Mouse (Mus musculus): Measurements from ENCODE around the gene Ccdc105.

The Ccdc105 gene

DNA sequence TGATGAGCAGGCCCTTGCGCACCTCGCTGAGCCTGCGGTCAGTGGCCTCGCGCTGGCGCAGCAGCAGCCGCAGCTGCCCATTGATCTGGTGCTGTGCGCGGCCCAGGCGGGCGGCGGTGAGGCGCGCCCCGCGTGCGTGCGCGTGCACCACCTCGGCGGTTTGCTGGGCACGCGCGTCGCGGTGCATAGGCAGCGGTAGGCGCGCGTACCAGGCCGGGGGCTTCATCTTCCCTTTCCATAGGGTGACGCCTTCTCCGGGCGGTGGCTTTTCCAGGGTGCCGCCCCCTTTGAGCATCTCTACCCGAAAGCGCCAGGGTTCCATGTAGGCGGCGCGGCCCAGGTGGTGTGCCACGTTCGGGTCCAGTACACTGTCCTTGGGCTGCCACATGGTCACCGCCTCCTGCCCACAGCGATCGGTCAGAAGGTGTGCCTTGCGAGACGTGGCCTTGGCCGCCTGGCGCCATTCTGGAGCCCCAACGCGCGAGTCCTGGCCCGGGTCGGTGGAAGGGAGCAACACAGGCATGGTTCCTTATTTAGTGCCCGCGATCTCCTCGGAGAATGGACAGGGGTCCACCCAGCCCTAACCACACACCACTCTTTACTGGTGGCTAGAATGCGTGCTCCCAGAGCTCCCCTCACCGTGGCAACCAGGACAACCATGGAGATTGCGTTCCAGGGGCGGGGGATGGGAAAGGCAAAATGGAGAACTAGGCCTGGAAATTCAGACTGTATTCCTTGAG lies at the start of gene Ccdc105:
TSS of gene Ccdc105 (minus strand) at position 614 of the 740 bp plus-strand sequence.
- DNase-seq (ENCODE audit: low spot score): peak; percentile 70

DNA sequence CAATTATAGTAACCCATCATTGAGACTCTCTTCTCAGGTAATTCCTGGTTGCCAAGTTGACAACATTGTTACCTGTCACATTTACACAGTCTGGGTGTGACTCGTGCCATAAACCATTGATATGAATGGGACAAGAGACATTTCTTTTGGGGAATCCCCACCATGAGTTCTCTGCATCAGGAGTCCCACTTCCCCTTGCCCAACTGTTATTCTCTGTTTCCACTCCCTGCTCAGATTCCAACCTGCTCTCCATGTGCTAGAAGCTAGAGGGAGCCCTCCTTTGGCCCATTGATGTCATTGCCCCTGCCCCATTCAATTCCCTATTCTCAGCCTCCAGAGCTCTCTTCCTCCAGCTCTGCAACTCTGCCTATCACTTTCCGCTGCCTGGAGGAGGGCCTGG lies 48.6 kb upstream of the Ccdc105 start:
- no peak for DNase-seq (ENCODE audit: low spot score)

DNA sequence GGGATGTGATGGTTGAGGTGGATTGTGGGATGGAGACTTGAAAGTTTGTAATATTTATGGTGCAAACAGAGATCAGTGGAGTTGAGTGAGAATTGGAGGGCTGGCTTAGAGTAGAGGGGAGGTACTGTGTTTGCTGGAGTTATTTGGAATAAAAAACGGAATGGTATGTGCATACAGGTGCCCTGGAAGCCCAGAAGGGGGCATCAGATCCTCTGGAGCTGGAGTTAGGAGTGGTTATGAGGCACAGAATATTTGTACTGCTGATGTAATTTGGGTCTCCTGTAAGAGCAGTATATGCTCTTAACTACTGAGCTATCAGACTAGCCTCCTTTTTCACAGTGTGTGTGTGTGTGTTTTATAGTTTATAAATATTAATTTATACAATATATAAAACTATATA lies 37.7 kb upstream of the Ccdc105 start:
- no peak for DNase-seq (ENCODE audit: low spot score)

DNA sequence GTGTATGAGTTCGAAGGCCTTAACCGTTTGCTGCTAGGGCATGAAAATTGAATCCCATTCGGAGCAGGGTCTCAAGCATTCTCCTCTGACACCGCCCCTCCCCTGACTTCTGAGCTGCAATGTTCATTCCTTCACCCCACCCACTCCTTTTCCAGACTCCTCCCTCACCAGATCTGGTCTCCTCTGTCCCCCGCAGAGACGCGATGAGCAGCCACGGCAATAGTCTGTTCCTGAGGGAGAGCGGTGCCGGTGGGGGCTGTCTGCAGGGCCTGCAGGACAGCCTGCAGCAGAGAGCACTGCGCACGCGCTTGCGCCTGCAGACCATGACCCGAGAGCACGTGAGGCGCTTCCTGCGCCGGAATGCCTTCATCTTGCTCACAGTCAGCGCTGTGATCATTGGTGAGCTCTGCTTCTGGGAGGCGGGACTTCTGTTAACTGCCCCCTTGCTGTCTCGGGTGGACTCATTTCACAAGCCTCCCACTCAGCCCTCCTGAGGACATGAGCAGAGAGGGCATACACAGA lies 34.8 kb upstream of the Ccdc105 start:
- peak; percentile 81 for DNase-seq (ENCODE audit: low spot score)

DNA sequence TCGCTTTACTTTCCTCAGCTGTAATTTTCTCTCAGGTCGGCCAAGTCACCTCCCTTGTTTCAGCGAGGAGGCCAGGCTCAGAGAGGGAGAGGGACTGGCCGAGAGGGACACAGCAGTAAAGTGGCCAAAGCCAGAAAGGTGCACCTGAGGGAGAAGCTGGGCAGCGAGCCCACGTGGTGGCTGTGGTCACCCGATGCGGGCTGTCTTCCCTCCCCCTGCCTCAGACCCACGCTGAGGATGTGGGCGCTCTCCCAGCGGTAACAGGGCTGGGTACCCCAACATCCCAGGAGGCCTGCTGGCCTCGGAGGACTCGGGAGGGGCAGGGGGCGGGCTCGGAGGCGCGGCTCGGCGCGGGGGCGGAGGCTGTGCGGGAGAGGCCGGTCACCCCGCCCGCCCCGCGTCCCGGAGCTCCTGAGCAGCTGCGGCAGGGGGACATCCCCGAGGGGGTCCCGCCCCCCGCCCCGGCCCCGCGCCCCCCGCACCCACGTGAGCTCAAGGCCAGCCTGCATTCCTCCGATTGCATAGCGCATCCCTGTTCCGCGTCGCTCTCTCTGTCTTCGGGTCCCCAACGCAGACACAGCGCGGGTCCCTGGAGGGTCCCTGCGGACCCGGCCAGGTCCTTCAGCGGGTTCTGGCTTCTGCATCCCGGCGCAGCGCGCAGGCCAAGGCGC lies 27.3 kb upstream of the Ccdc105 start, which contains the start of gene Slc1a6:
TSS of gene Slc1a6 (plus strand) at position 516 of the 671 bp plus-strand sequence.
- DNase-seq (ENCODE audit: low spot score): peak; percentile 24

DNA sequence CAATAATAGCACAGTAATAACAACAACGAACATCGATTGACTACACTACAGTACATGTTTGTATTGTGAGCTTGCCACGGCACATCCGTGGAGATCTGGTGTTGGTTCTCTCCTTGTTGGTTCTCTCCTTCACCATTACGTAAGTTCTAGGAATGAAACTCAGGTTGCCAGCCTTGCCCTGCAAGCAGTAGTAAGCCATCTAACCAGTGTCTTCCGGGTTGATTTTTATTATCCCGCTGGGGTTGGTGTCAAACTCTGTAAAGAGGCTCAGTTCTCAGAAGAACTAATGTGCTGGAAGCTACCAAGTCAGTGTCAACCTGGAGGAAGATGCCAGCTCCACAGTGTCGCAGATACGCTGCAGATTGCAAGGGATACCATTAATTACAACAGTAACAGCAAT lies 26.7 kb upstream of the Ccdc105 start:
- DNase-seq (ENCODE audit: low spot score): no peak

DNA sequence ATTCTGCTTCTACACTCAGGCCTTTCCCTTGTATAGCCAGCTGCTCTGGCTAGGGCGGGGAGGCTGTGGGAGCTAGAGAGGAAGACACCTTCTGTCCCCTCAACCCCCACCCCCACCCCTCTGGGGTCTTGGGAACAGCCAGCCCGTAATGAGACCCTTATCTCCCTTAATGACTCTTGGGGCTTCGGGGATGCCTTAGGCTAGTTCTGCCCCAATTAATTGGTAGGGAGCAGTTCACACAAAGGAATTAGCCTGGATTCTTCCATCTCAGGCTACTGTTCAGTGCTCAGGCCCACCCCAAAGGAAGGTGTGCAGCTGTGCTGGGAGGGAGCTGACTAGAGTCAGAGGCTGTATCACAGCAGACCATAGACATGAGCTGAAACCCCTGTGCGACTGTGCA lies 23.0 kb upstream of the Ccdc105 start:
- DNase-seq (ENCODE audit: low spot score): no peak

DNA sequence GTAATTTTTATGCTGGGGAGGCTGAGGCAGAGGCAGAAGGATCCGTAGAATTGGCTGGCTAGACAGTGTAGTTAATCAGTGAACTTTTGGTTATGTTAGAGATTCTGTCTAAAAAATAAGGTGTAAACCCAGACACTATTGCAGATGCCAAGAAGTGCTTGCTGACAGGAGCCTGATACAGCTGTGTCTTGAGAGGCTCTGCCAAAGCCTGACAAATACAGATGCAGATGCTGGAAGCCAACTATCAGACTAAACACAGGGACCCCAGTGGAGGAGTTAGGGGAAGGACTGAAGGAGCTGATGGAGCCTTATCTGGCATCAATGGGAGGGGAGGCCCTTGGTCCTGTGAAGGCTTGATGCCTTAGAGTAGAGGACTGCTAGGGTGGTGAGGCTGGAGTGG lies 12.7 kb upstream of the Ccdc105 start:
- DNase-seq (ENCODE audit: low spot score): no peak

DNA sequence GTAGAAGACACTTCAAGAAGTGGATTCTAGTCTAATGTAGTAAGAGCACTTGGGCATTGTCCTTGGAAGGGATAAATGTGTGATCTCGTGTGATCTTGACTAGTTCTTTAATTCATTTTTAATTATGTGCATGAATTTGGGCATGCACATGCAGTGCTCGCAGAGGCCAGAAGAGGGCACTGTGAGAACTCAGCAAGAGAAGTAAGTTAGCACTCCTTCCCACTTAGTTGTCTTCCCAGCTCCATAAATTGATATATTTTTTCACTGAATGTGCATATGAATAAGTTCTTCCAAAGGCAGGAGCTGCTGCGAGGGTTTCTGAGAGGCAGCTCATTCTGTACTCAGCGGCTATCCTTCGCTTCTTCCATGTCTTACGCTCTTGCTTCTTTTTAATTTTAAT lies 3.2 kb upstream of the Ccdc105 start:
- DNase-seq (ENCODE audit: low spot score): peak; percentile 25

DNA sequence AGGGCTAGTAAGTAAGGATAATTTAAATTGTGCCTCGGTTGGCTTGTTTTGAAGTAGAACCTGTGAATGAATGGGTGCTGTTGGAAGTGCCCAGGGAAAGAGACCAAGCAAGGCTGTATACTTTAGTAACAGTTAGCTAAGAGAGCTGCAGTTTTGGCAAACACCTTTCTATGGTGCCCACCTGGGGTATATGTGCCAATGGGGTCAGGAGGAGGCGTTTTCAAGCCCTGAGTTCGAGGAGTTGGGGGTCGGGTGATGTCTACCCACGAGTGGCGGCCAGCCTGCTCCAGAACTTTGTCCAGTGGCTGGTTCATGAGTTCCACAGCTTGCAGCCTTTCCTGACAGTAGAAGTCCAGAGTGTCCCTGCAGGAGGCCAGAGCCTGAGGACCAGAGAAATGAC lies 3.9 kb downstream of the Ccdc105 start:
- no peak for DNase-seq (ENCODE audit: low spot score)

DNA sequence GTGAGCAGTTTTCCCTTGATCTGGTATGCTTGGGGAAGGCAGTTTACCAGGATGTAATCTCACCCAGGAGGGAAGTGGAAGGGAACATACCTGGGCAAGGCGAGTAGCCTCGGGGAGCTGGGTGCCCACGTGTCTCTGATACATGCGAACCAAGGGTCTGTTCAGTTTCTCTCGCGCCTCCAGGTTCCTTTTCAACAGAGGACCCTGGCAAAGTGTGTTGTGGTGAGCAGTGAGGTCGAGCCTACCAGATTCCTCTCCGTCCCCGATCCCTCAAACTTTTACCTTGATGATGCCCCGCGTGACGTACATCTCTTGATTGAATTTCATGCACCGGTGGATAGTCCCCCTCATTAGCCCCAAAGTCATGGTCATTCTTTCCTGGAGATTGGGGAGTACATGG lies 4.7 kb downstream of the Ccdc105 start:
- DNase-seq (ENCODE audit: low spot score): no peak

DNA sequence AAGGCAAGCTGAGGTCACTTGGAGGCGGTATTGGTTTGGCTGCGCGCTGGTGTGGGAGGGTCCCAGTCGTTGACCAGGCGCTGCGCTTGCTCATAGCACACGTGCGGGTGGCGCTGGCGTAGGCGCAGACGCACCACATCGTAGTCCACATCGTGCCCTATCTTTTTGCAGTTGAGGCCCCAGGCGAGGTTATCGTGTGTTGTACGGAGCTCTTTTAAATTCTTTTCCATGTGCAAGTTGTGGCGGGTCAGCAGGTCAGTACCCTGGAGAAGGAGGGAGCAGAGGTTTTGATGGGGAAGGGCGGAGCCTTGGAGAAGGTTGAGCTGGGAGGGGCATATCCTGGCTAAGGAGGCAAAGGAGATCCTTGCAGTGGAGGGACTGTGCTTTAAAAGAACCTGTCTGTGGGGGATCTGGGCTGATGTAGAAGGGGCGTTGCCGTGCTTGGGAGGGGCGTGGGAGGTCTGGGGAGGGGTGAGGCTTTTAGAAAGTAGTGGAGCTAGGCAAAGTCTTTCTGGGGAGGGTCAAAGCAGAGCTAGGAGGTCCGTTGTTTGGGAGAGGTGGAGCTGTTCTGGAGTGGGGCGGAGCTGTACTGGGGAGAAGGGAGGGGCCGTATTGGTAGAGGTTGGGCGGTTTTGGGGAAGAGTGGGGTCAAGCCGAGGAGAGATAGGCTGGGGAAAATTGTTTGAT lies 5.7 kb downstream of the Ccdc105 start:
- peak; percentile 44 for DNase-seq (ENCODE audit: low spot score)

DNA sequence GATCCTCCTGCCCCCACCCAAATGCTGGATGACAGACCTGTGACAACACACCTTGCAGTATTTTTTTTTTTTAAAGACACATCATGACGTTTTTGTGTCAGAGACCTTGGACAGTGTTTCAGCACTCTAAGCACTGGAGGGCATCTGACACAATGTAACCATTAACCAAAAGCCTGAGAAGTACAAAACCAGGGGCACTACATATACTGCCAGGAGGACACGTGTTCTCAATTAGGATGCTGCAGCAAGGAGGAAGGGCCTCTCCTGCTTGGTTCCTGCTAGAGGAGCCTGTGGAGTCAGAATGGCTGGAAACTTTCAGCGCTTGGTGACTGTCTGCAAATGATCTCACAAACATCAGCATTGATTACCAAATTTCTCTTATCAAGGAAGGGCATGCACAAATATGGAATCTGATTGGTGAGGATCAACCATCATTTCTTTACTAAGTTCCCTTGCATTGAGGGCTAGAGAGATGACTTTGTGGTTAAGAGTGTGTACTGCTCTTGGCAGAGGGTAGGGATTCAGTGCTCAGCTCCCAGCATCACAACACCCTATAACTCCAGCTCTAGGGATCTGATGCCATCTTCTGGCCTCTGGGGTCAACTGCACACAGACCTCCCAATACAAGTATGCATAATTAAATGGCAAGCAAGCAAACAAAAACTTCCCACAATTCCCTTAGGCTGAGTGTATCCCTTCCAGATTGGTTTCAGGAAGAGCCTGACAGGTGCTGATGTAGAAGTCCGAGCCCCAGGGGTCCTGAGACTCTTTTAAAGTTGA lies 7.2 kb downstream of the Ccdc105 start:
- DNase-seq (ENCODE audit: low spot score): no peak

DNA sequence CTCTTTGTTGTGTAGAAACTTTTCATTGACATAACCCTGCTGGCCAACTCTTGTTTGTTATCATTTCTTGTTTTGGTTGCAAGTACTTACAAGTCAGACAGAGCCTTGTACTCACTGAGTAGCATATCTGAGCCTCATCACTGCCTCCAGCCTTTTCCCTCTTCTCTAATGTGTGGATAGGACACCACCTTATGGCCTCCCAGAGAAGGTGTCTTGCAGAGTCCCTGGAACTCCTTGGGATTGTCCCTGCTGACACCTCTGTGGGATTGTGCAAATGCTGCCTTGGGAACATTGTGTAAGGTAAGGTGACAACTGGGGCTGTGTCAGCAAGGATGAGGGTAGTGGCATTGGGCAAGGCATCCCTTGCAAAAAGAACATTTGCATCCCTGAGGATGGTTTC lies 9.1 kb downstream of the Ccdc105 start:
- DNase-seq (ENCODE audit: low spot score): no peak

DNA sequence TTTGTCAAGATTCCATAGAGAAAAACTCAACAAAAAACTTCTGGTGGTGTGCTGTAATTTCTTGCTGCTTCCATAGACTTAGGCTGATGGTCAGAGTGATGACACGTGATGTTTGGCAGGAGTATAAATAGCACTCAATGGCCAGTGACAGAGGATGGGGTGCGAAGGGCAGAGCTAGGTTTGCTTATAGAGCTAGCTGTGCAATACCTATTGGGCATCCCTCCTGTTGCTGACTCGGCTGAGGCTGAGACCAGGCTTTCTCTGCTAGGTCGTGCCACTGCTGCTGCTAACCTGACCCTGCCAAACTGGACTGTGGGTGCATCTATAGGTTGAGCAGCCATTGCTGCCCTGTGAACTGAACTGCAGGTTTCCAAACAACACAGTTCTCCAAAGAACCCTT lies 13.0 kb downstream of the Ccdc105 start:
- DNase-seq (ENCODE audit: low spot score): no peak

DNA sequence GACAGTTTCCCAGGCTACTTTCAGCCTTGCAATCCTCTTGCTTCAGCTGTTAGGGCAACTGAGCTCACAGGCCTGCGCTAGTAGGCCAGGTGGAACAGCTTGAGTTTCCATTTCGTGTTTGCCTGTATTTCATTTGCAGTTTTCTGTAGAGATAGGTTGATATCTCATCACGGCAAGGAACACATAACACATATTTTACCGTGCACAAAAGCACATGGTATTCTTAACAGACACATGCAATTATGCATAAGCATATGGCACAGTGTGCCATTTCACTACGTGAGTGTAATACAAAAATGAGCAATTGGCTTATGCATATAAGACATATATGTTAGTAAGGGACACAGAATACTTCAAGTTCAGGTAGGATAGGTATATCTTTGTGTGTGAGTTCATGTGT lies 25.0 kb downstream of the Ccdc105 start:
- DNase-seq (ENCODE audit: low spot score): no peak

DNA sequence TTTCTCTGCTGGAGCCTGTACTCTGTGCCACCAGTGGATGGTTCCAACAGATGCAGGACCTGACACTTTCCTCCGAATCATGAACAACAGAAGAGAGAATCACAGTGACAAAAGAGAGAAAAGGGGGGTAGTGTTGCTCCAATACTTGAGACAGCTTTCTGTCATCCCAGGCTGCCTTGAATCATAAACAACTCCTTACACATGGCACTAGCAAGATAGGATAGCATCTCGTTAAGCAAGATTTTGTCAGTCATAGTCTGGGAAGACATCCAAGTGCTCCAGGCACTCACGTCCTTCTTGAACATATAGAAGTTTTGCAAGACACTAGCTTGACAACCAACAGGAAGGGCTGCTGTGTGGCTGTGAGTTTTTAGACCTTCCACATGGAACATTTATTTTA lies 25.8 kb downstream of the Ccdc105 start:
- DNase-seq (ENCODE audit: low spot score): no peak

DNA sequence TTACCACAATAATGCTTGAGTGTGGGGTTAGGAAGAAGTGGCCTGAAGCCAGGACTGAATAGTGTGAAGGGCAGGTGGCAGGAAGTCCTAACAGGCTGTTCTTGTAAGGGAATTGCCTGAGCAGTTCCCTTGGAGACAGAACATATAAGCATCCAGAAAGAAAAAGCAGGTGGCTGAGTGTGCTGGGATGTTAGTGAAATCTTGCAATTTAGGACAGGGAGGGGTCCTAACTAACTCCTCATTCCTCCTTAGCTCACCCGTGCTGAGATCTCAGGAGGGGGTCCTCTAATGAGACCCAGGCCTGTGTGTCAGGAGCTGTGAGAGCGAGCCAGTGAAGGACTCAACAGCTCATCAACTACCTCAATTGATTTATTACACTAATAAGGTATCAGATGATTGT lies 29.4 kb downstream of the Ccdc105 start:
- no peak for DNase-seq (ENCODE audit: low spot score)

DNA sequence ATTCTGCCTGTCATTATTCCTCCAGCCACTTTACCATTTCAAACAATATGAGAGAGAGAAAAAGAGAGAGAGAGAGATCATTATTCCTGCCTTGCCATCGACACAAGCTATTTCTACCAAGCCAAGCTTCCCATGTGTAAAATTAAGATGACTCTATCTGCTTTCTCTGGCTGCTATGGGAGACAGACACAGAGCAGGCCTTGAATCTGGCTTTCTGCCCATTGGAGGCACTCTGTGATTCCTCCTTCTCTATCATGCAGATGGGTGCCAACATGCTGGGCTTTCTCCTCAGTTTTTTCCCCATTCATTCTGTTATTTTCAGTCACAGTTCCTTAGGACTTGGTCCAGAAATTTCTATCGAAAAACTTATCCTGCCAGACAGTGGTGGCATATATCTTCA lies 30.2 kb downstream of the Ccdc105 start:
- DNase-seq (ENCODE audit: low spot score): no peak

DNA sequence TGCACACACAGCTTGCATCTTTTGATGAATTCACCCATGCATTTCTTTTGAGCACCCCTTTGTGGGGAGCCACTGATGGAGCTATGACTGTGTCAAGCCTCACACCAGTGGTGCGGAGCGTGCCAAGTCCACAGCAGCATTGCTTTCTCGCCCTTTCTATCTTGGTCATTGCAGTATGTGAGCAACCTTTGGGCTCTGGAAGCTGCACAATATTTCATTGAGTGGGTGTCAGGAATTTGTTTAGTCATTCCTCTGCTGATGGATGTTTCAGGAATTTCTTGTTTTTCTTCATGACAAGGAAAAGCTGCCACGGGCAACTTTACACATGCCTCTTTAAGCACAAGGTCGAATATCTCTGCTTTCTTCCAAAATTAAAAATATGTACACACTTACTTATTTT lies 30.8 kb downstream of the Ccdc105 start:
- DNase-seq (ENCODE audit: low spot score): no peak

DNA sequence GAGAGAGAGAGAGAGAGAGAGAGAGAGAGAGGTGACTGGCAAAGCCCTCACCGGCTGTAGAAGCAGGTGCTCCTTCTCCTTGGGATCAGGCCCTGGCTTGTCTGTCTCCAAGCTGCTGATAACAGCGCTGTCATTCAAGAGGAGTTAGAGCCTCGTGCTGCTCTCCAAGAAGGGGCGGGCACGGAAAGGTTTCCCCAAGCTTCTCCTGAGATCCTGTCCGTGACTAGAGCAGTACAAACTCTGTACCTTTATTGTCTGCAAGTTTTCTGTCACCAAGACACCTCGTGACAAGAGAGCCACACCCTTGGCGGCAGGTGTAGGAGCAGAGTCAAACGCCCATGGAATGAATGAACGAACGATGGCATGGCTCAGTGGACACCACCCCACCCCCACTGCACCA lies 34.8 kb downstream of the Ccdc105 start, which contains the start of gene Casp14:
TSS of gene Casp14 (minus strand) at position 239 of the 400 bp plus-strand sequence.
- no peak for DNase-seq (ENCODE audit: low spot score)

DNA sequence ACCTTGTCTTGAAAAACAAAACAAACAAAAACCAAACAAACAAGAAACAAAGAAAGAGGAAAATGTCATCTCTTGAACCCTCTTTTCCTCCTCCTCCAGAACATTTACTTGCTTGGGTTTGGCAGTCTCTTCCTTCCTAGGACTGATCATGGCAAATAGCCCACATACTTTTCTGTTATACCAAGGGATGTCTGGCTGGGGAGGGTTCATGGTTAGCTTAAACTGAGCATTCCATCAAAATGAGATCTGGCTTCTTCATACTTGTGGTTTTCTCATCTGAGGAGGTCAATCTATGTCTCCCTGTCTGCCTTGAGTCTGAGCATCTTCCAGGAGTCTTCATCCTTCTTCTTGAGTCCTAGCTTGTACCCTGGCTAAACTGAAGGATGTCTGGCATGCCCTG lies 36.6 kb downstream of the Ccdc105 start:
- no peak for DNase-seq (ENCODE audit: low spot score)
